Mouse (Mus musculus) mouse trophoblast stem cell (cell line): Measurements from ENCODE around the gene Tmed9.

Experiments
- in situ Hi-C, 2 experiments: fragments of 300-500 bp; cut with MseI, MboI; formaldehyde crosslinking; loops; 2 replicates in 1 of 2; 3 replicates in 1 of 2; pipeline ENCODE4 v1.15.1; 2025

Tmed9 gene

DNA sequence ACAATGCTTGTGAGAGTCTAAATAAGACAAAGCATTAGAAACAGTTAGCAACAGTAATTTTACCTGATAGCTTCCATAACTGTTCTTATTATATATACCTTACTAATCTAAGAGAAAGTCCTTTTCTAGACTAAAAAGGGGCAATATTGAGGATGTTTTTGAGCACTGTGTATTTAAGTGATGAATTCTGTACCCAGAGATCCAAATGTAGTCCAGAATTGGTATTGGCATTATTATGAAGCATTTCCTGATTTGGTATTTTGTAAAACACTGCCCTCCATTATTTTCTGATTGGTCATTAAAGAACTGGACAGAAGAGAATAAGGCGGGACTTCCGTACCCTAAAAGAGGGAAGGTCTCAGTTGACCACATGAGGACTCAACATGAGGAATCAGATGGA lies at the start of gene Tmed9:
TSS of gene Tmed9 (plus strand) at position 301 of the 400 bp plus-strand sequence.
- in situ Hi-C loops: no loop called here

DNA sequence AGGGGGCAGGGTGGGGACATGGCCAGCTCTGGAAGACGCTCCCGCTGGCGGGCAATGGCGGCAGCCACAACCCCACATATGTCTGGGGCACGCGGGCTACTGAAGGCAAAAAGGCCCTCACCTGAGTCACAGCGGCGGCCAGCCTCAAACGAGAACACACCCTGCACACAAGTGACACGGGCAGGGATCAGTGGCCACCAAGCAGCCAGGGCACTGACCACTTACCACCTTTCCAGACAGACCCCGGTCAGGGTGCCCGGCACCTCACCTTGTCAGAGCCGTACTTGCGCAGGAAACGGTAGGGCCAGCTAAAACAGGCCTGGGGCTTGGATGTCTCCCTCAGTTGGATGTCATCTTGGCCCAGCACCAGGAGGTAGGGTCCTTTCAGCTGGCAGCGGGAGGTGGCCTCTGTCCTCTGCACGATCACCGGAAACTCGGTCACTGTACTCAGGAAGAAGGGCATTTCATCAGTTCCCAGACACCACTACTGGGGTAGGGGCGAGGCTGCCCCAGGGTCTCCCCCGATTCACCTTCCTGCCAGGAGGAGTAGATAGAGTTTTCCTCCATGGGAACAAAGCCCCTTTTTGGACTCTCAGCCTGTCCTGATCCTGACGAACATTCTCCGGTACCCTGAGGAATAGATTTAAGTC lies 49.5 kb upstream of the Tmed9 start:
- in situ Hi-C loops: loop anchor here in 1 of 2 experiments (5.0 kb wide), 1 partner anchor 47 kb away; no protein-coding TSS in a partner anchor

DNA sequence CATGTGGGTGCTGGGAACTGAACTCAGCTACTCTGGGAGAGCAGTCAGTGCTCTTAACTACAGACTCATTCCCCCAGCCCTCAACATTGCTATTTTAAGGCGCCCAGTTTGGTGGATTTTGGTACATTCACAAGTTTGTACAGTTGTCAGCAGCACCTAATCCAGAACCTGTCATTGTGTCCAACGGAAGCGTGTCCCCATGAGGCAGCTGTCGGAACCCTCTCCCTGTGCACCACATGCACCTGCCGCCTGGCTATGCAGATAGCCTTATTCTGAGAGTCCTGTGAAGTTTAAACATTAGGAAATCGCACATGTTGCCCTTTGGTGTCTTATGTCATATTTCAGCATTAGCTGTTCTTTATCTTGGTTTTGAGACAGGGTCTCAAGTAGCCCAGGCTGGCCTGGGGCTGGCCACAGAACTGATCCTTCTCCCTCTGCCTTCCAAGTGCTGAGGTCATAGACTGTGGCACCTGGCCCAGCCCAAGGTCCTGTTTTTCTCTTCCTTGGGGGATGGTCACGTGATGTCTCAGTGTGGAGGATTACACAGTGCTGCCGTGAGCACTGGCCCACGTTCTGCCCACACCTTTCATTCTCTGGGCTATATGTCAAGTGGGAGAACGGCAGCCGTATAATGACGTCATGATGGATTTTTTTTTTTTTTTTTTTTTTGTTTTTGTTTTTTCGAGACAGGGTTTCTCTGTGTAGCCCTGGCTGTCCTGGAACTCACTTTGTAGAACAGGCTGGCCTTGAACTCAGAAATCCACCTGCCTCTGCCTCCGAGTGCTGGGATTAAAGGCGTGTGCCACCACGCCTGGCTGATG lies 47.6 kb upstream of the Tmed9 start:
- in situ Hi-C loops: no loop called here

DNA sequence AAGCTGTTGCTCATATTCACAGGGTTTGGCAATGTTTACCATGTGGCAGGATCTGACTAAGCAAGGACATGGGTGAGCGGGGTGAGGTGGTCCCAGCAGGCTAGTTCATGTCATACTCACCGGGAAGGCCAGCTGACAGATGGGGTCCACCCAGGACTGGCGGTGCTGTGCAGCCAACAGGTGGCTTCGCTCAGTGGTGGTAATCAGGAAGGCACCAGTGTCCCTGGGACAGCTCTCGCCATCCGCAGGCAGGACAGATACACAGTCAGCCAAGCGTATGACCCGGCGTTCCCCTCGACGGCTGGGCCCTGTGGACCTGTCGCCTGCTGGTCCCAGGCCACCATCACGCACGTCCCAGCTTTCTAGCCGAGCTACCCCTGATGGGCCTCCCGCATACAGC lies 46.3 kb upstream of the Tmed9 start:
- in situ Hi-C loops: no loop called here

DNA sequence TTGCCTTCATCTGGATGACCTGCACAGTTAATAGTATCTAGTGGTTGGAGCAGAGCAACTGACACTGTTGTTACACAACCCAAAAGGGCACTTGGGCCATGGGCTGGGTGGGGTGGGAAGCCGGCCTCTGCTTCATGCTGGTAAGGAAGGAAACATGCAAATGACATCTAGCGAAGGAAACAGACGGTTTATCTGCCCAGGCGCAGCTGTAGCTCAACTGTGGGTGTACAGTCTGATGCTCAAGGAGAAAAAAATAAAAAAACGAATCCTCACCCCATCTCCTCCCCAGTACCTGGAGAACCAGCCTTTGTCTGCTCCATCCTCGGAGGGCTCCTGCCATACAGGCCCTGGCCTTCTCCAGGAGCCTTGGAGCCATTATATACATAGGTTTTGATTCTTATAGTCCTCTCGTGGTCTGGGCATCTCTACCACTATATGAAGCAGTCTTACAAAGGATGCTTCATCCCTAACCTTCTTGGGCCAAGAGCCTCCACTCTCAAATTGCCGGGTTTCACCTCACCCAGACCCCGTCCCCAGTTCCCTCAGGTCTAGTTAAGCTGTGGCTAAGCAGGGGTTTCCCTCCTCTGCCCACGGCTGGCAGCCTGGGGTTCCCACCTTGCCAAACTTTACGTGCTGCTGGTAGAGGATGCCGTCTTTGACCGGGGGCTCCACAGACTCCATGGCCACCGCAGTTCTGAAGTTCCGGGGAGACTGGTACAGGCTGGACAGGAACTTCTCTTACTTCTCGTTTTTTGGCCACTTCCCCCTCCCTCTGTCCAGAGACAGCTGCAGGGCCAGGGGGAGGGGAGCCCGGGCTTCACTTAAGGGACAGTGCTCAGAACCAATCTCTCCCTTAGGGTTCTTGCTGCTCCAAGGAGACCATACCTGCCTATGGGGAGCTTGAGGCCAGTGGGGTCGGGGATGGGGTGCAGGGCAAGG lies 45.4 kb upstream of the Tmed9 start:
- in situ Hi-C loops: no loop called here

DNA sequence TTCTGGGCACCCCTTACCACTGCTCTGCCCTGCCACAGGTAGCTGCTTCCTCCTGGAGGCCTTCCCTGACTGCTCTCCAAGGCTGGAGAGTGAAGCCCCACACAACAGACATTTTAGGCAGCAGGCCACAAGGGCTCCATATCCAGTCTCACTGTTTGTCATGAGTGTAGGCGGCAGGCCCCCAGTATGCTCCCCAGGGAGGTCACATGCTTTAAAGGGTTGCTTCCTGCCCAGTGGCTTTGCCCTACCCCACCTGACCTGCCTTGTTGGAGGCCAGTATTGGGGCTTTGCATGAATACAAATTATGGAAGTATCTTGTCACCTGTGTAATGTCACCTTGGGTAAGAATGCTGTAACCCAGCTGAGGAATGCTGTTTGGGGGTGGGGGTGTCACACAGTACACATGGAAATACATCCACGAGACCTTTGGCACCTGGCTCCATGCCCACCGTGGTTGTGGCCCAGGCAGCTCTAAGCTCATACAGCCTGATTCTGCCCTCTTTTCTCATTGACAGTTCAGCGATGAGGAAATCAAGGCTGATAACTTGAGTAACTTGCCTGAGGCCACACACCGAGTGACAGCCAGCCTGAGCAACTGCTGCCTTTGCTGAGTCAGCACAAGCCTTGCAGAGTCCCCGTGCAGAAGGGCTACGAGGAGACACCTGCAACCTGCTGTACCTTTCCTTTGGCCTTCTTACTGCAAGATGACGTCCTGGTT lies 44.2 kb upstream of the Tmed9 start, which contains the start of gene Dok3:
TSS of gene Dok3 (minus strand) at position 99 of the 718 bp plus-strand sequence.
- in situ Hi-C loops: no loop called here

DNA sequence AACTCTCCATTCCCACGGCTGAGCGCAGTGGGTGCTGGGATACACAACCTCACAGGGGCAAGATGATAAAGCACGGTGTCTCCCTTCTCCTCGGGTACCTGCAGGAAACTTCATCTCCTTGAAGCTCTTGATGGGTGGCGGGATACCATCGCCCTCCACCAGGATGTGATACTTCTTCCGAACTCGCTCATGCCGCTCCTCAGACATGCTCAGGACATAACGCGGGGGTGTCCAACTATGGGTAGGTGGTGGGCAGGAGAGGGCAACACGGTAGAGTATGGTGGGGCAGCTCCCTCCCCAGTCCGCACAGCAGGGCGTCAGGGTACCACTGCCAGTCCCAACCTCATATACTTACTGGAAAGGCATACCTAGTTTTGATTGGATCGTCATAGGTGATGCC lies 38.3 kb upstream of the Tmed9 start:
- in situ Hi-C loops: no loop called here

DNA sequence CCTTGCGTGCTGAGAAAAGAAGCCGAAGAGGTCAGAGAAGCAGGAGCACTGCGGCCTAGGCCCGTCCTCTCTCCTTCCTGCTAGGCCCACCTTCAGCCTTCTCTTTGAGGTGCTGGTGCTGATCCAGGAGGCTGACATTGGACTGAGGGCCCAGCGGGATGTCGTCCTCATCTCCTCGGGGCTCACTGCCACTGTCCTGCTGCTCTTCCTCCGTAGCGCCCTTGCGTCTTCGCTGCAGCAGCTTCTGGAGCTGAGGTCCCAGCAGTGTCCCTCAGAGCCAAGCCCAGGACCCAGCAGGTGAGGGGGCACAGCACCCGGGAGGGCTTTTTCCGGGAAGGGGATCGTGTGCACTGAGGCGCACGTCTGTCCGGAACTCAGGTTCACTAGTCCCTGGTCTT lies 37.7 kb upstream of the Tmed9 start:
- in situ Hi-C loops: no loop called here

DNA sequence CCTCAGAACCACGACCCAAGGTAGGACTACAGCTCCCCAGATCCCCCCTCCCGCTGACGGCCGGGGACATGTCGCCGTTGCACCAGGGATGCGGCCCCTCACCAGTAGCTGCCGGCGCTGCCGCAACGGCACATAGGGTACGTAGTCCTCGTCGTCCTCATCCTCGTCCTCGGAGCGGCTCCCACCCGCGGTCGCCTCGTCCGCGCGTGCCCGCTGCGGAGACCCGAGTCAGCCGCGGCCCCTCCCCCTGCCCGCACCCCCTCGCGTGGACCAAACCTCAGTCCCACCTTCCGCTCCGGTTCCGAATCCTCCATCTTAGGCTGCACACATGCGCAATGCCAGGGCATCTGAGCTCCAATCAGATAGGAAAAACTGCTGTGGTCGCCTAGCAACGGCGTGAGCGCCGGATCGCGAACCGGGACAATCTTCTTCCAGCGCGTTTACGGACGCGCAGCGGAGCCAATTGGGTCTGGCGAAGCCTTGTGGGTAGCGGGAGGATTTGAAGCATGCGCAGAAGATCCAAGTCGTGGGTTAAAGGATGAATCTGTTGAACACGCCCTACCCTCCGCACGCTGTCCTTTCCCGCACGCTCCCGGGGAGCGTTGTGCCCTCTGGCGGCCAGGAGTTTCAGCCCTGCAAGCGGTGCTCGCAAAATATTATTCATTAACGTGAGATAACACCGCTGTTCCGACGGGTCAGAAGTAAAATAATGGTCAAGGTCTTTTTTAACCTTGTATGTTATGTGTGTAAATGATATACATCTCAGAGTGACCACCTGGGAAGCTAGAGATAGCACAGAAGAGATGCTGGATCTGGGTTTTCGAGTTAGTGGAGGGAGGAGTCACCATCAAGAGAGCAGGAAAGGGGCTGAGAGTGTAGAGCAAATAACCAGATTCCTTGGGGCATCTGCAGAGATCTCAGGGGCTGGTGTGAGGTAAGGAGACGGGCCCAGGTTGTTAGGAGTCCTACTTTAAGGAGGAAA lies 37.0 kb upstream of the Tmed9 start, which contains the start of gene Ddx41:
TSS of gene Ddx41 (minus strand) at position 465 of the 982 bp plus-strand sequence.
- in situ Hi-C loops: no loop called here

DNA sequence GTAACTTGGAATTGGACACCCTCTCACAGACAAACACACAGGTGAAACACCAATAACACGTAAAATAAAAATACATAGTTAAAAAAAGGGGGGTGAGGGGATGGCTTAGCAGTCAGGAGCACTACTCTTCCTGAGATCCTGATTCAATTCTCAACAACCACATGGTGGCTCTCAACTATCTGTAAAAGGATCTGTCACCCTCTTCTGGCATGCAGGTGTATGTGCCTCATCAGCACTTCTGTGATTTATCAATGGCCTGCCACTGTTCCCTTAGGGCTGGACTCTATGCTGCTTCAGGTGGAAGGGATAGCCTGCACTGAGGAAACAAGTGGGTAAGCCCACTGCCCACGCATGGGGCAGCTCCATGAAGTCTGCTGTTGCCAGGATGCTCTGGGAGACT lies 32.6 kb upstream of the Tmed9 start:
- in situ Hi-C loops: no loop called here

DNA sequence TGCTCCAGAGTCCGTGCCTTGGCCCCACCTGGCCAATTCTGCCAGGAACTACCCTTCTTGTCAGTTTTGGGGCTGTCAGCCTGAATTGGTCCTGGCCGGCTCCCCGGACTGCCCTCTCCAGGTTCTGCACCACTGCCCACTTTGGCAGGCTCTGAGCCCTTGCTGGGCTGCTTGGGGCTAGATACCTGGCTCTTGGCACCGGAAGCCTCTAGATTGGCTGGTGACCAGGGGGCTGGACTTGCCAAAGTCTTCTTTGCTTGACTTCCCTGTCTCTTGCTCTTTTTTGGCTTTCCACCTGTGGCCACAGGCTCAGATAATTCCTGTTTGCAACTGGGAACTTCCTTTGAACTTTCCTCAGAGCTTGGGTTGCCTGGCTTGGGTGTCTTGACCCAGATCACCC lies 30.6 kb upstream of the Tmed9 start:
- in situ Hi-C loops: no loop called here

DNA sequence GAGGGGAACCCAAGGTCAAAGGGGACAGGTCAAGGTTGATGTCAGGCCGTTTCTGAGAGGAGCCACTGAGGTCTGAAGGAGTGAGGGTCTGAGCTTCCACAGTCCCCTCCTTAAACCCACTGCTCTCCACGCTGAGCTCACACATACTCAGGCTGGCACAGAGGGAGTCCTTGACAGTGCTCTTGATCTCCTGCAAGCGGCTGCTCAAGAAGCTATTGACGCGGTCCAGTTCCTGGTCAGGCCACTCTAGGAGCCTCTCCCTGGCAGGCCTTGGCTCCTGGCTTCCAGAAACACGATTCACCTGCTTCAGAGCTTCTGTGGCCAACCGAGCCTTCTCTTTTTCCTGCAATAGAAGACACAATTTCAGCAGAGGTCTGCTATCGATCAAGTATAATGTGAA lies 30.1 kb upstream of the Tmed9 start:
- in situ Hi-C loops: no loop called here

DNA sequence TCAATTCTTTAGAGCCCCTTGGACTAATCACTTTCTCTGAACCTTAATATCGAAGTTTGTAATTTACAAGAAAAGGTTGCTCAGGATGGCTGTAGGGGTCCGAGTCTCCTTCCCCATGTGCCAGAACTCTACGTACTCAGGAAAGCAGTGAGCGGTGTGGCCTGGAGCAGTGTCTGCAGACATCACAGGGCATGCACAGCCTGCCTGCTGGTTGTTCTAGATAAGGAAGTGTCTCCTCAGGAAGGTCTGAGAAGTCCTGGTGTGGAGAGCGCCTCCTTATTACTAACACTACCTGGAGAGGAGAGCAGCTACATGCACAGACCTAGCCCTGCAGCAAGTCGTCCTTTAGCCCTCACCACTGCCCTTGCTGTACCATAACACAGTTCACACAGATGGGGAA lies 28.7 kb upstream of the Tmed9 start:
- in situ Hi-C loops: no loop called here

DNA sequence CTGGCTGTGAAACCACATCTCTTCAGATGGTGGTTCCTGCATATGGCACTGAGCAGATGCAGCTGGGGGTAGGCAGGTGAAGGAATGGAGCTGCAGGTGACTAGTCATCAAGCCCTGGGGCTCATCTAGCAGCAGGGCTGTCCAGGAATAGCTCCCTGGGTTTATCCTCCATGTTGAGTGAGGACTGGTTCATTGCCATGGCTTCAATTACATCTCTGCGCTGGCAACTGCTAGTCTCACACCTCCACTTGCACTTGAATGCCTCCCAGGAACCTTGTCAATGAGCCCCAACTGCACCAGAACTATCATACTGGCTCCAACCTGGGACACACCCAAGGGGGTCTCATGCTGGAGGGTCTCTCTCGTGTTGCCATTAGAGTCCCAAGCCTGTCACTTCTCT lies 25.6 kb upstream of the Tmed9 start:
- in situ Hi-C loops: no loop called here

DNA sequence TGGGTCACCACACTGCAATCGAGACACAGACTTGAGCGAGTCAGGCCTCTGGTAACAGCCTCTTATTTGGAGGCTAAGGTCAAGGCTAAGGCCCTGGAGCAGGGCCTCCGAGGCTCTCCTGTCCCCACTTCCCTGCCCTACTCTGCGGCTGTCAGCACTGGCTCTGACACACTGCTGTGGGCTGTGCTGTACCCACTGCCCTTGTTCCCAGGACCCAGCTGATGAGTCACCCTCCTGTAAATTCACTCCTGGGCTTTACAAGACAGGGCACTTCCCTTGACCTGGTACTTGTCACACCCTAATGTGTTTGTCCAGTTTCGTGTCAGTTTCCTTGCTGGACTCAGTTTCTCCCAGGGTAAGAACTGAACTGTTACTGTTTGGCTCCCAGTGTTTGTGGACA lies 25.1 kb upstream of the Tmed9 start:
- in situ Hi-C loops: no loop called here

DNA sequence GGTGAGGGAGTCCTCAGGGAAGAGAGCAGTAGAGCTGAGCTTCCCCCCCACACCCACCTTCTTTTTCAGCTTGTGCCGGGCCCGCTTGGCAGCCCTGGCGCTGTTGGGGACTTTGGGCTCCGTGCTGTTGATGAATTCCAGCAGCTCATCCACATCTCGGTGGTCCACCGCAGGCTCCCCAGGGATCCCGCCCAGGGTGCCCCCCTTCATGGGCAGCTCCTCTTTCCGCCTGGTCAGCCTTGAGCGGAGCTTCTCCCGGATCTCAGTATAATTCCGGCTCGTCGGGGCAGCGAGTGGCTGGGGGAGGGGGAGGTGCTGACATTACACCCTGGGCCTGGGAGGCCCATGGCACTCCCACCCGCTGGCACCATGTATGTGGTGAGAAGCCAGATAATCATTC lies 24.5 kb upstream of the Tmed9 start:
- in situ Hi-C loops: no loop called here

DNA sequence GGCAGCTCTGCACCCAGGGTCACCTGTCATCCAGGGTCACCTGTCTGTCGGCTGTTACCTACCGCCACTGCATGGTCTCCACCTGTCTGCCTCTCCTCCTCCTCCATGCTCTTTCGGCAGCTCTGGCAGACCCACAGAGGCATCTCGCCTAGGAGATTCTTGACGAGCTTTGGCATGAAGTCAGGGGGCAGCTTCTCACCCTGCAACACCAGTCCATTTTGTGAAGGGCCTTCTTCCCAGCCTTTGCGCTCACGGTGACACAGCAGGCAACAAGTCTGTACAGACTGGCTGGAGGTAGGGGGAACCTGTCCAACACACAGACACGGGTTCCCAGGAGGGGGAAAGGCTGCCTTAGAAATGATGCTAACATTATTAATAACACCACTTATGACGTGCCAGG lies 17.6 kb upstream of the Tmed9 start:
- in situ Hi-C loops: no loop called here

DNA sequence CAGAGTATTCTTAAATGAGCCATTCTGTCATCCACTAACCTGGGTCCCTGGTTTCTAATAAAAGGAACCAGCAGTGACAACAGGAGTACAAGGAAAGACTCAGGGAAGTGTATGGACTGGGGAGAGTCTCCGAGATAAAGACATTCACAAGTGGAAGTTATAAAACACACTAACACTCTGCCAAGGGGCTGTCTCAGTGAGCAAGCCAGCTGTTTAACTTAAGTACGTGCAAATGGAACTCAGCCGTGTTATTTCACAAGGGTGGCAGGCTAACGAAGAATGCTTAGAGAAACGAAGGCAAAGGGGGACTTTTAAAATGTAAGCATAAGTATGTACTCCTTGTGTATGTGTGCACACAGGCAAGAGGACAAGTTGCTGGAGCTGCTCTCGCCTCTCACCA lies 16.0 kb upstream of the Tmed9 start:
- in situ Hi-C loops: no loop called here

DNA sequence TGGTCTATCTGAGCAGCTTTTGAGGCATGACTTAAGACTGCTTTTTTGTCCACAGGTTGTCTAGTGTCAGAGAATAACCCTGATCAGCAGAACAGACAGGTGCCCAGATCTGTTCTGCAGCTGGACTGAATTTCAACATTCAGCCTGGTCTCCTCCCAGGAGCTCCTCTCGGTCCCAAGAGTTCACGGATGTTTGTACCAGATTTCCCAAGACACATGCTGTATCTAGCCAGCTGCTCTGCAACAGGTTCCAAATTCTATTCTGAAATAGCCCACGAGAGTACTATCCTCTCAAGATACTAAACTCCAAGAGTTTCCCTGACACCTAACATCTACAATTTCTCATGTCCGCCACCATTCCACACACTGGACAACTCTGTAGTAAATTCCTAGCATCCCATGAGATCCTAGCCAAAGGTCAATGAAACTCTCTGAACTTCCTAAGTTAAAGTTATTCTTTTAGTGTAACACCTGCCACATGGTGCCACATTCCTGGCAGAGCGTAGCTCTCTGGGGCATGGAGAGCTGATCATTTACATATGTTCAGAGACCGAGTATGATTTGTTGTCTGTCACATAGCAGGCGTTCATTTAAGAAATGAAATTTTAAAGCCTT lies 10.2 kb upstream of the Tmed9 start:
- in situ Hi-C loops: no loop called here

DNA sequence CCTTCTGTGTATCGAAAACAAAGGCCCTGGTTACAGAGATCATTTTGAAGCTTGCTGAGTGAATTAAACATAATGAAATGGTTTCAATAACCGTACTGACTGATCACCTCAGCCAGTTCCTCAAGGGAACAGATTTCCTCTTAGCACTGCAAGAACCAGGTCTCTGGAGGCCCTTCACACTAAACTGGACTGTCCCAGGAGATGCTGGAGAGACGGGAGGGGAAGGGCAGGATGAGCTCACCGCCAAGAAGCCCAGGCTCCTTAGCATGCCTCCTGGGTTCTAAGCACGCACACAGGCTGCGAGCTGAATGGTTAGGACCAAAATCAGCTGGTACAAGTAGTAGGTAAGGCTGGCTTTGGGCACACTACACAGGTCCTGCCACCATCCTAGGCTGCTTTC lies 6.5 kb upstream of the Tmed9 start:
- in situ Hi-C loops: no loop called here
